Mouse (Mus musculus) liver, adult 2 months (tissue): ENCODE measurements around the gene Zfp599.

Source experiments
- CTCF ChIP-seq: fragments of 200-500 bp; IDR thresholded peaks from 2 replicates; pipeline ENCODE4 v1.5.1; 2011; ENCODE audit warnings: low read depth, low read length, control low read depth
- POLR2A ChIP-seq: fragments of 200-500 bp; IDR thresholded peaks from 2 replicates; pipeline ENCODE4 v1.6.1; 2011; ENCODE audit warnings: low read length, control low read depth; ENCODE audit not compliant: insufficient read depth; ENCODE audit errors: extremely low read depth

- no peak for TF ChIP-seq POLR2A
- no peak for TF ChIP-seq CTCF
Measured at GRCm38 (mm10) chr9:22306726-22307125, 47.0 kb upstream of the Zfp599 start.
